Mouse (Mus musculus) right cerebral cortex, postnatal 25 days (tissue): ENCODE measurements around the gene Cfap69.

ENCODE experiments used
- DNase-seq: peaks from one replicate; pipeline ENCODE4 v3.0.0; 2022

The Cfap69 gene

DNA sequence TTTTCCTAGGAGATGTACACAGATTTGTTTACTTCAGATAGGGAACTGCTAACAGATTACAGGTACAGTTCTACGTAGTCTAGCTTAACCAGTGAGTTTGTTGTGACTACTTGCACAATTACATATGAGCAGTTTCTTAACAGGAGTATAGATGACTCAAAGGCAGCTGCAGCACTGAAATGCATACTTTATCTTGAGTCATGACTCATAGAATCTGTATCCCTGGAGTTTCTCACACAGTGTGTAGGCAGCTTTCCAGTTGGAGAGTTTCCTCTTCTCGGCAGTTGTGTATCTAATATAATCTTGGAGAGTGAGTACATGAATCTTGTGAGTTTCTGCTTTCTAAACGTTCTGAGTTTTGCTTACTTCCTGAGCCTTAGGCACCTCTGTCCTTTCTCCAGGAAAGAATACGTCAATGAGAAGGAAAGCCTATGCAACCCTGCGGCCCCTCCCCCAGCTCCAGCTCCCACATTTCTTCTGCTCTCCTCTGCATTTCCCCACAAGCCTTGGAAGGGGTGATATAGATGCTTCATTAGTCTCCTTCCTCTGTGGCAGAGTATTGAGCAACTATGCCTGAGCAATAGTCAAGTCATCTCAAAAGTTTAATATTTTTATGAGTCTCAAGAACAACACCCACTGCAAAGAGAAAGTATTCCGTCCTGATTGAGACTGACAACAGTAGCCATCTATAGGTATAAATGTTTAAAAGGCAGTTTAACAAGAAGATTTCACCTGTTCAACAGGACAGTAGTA is 15.0 kb downstream of the Cfap69 start:
- DNase-seq = peak; percentile 68

DNA sequence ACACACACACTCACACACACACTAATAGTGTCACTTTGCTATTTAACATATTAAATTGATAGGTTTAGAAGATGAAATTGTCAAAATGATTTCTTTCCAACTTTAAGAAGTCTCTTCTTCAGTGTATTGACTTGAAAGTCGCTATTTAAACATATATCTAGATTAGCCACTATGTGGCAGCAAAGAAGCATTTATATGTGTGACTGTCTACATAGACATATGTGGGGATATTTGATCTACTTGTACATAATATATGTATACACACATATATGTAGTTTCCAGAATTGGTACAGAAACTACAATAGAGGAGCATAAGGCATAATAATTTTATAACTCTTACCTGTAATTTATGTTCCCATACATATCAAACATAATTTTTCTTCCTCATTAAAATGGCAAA is 17.9 kb downstream of the Cfap69 start:
- DNase-seq = no peak

DNA sequence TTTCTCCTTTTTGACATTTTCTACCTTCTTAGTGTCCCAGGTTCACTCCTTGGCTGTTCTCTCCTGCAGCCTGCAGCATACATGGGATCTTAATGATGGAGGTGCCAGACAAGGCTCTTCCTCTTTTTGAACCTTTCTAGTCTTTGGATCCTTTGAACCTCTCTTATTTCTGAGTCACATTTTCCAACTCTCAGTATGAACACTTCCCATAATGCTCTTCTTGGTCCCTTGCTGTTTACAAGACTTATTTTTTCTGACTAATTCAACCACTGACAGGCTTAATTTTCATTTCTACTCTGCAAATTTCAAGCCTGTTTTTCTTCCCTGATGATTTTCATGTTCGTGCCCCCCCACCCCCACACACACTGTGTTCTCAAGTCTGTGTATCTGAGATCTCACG is 25.5 kb downstream of the Cfap69 start:
- DNase-seq = no peak

DNA sequence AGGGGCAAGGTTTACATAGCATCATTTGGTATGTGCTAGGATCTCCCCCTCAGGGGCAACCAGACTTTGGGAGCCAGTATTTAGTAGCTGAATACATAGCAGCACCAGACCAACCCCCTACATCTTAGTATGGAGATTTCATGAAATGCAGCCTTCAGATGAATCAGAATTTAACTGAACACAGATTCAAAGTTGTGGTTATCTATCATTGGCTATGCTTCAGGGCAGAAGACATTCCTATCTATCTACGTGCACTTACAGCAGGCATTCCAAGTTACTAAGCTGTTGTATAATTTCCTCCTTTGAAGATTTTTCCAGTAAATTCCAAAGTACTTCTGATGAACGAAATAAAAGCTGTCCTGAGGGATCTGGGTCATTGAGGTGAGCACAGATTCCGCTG is 38.5 kb downstream of the Cfap69 start:
- DNase-seq = no peak

DNA sequence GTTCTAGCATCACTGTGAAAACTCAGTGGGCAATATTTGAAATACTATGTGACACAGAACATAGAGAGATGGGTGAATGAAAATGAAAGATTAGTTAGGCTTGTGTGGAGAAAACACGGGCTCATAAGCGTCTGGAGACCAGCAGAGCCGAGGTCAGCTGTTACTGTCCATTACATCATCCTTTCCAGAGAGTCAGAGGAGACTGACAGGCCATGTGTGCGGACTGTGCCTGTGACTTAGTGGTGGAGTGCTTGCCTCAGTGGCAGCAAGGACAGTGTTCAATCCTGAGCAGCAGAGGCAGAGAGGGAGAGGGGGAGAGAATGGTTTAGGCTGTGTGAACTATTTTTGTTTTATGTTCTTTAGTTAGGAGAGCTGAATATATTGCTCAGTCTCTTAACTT is 45.7 kb downstream of the Cfap69 start:
- no peak for DNase-seq

DNA sequence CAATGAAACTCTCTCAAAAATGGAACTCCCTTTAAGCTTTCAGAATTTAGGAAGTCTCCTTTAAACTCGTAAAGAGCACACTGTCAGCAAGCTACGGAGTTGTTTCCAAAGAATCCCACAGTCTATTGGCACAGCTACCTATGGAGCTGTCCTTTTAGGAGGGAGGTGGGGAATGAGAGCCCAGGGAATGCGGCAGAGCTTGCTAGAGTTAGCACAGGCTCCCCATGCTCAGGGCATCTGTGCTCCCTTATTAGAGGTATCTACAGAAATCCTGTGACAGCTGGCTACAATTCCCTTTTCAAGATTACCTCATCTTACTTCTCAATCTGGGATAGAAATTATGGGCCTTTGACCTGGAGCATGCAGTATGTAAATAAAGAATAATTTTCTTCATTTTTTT is 53.5 kb downstream of the Cfap69 start:
- no peak for DNase-seq

DNA sequence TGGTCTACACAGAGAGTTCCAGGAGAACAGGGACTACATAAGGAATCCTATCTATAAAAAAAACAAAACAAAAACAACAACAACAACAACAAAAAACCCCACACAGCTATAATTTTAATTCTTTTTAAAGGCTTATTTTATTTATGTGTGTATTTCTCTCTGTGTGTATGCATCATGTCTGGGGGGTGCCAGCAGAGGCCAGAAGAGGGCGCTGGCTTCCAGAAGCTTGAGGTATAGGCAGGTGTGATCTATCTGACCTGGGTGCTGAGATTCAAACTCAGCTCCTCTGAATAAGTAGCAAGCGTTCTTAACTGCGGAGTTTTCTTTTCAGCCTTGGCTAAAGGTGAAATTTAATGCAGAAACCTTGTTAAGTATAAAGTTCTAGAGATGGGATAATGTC is 76.4 kb downstream of the Cfap69 start:
- DNase-seq = no peak

DNA sequence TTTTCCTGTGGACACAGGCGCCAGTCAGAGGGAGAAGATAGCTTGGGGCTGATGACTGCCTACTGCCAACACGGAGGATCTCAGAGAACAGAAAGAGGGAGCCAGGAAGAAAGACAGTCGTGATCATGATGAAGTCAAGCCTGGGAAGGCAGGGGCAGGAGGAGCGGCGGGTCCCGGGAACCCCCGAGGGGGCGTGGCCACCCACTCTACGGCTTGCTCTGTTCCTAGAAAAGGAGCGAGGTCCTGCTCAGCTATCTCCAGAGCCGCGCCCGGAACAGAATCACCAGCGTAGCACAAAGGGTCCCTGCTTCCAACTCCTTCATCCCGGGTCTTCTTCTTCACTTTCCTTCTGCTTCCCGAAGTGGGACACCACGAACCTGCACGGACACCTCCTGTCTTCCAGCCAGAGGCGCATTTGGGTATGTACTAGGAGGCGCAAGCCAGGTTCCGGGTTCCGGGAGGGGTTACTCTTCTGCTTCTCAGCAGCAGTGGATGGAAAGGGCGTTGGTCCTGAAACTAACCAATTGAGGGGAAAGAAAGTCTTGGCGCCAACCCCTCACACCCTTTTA is 90.2 kb downstream of the Cfap69 start, which contains the start of gene Gm8773:
Gene Gm8773, plus strand, starts transcription at position 51 of the 569 bp plus-strand sequence.
- peak; percentile 21 for DNase-seq

DNA sequence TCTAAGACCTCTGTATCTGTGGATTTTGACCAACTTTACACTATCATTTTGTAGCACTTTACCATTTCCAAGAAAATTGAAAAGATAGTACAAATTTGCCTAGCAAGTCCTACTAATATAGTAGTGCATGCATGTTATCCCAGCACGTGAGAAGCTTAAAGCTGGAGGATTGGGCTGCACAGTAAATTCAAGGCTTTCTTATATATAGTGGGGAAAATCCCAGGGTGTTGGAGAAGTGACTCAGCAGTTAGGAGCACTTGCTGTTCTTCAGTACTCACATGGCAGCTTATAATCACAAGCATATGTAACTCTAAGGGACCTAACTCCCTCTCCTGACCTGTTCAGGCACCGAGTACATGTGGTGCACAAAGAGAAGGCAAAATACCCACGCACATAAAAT is 101.6 kb downstream of the Cfap69 start:
- DNase-seq = no peak

DNA sequence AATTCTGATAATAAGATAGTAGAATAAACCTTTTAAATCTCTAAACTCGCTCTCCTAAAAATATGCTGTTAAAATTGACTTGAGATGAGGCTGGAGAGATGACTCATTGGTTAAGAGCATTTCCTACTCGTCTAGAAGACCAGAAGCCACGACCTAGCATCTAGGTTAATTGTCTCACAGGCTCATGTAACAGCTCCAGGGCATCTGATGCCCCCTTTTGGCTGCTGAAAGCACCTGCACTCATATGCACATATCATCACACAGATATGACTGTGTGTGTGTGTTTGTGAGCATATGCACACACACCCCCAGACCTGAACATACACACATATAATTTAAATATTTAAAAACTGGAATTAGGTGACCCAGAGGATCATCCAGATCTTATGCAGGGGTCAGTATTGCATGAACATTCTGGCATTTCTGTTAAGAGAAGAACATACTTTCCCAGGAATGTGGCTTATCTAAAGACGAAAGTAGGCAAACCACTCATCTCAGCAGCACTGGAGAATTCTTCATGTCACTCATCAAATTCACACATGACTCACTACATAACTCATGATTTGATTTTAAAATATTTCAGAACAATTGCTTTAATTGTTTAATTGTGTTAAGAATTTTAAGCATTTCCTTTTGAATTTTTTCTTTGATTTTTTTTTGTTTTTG is 102.9 kb downstream of the Cfap69 start:
- no peak for DNase-seq

DNA sequence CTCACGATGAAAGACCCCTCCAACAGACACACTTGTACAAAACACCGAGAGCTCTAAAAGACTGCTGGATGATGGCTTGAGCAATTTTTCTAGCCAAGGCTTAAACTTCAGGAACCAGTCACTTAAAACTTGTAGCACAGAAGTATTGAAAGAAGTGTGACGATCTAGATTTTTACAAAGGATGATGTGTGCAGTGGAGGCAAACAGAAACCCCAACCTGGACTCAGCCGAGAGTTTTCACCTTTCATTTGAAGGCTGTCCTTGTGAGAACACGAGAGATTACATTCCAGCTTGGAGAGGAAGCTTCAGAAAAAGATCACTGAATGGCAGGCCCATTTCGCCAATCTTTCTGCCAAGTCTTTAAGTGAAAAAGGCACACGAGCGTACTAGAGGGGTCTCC is 104.2 kb downstream of the Cfap69 start:
- DNase-seq = no peak

DNA sequence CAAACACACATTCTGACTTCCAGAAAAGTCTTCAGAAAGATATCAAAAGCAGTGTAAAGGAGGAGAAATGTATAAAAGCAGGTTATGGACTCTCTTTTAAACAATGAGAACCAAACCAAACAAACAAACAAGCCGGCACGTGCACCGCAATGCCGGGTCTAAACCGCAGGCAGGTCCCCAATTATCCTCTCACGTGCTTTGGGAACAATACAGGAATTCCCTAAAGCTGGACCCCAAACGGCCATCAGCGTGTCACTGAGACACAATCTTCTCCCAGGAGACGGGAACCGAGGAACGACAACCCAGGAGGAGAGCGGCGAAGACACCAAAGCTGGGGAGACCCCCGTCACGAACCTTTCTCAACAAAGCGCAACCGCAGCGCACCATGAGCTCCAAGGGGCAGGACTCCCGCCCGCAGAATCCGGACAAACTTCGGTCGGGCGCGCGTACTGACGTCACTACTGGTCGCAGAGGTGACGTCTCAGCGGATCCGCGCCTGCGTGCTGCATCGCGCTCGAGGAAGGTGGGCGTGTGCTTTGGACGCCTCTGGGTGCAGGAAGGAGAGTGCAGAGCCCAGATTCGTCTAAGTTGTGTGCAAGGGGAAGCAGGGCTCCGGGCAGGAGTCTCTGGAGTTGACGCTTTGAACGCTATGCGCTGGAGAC is 104.8 kb downstream of the Cfap69 start, which contains the start of gene Gtpbp10:
Gene Gtpbp10, minus strand, starts transcription at position 460 of the 662 bp plus-strand sequence.
- peak; percentile 93 for DNase-seq

DNA sequence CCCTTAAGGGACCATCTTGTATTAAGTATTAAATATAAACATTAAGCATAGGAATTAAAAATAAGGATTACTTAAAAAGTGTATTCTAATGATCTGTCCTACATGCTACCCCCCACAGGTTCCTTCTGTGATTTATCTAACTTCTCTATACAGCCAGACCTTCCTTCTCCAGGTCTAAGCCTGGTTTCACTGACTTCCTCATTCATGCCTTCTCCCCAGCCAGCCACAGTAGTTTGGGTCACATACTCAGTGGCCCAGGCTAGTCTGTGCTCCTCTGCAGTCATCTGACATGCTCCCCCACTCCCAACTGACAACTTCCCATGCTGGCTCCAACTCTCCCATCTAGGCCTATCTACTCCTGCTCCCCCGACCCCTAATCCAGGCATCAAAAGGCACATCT is 112.9 kb downstream of the Cfap69 start:
- DNase-seq = no peak

DNA sequence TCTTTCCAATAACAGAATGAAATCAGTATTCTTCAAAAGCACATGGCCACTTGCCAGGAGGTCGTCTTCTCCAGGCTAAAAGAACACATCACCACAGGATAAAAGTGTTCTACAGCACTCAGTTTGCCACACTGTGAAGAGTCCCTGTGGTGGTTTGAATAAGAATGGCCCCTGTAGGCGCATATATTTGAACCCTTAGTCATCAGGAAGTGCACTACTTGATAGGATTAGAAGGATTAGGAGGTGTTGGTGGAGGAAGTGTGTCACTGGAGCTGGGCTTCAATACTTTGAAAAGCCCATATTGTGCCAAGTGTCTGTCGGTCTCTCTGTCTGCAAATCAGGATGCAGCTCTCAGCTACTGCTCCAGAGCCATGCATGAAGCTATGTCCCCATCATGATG is 123.7 kb downstream of the Cfap69 start:
- DNase-seq = no peak

DNA sequence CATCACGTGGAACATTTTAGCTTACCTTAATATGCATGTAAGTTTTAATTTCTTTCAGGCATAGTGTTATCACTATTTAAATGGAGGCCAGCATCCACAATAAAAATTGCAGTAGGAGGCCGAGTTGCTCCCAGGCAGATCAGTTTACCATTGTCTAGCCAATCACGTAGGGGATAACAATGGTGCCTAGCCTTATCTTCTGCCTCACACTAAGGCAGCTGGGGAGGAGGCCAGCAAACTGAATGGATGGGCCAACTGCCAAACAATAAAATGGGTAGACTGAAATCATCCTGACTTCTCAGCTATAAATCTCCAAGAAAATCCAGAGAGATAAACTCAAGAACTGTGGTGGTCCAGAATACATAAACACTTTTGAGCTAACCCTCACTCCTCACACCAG is 124.3 kb downstream of the Cfap69 start:
- DNase-seq = no peak

DNA sequence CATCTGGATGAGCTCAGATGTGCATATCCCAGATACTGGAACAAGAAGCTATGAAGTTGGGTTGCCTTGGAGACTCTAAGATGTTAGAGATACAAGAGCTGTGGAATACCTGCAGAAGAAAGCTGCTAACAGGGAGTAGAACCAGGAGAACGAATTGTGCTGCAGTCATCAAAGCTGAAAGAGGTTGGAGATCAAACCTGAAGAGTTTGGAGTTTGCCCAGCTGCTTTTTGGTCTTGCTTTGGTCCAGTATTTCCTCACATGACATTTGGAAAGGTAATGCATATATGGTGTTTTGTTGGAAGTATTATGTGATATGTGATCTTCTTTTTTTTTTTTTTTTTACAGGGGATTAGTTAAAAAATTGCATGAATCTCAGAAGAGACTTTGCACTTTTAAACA is 127.9 kb downstream of the Cfap69 start:
- no peak for DNase-seq

DNA sequence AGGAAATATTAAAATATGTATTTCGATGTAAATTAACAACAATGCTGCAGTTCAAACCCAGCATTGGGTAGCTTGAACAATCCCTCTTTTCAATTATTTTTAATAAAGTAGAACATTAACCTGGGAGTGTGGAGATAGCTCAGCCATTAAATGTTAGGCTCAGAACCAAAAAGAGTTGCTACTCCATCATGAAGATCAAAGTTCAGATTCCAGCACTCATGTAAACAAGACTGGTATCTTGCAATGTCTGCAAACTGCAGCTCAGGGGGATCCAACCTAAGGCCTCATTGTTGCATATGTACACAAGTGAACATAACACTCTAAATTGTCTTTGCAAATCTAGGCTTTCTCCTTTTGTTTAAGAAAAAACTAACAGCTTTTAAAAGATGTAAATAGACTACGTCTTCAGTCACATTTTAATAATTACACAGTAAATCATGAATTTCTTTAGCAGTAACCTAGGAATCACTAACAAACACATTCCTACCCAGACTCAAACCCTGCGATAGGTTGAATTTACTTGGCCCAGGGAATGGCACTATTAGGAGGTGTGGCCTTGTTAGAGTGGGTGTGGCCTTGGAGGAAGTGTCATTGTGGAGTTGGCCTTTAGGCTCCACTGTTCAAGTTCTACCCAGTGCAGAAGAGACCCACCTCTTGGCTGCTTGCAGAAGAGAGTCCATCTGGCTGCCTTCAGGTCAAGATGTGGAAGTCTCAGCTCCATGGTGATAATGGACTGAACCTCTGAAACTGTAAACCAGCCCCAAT is 130.2 kb downstream of the Cfap69 start:
- no peak for DNase-seq
